Mouse (Mus musculus) erythroblast, adult 5-6 weeks (primary cell): ENCODE measurements around the gene Apbb2. TPM values are rescaled to one million over a fixed set of nuclear protein-coding genes. Genes with fewer than 3 reads are reported as not detected.

Experiments used
- ATAC-seq: replicated peaks from 2 replicates; pipeline ENCODE4 v1.8.0; 2016; ENCODE audit warnings: moderate number of reproducible peaks, mild to moderate bottlenecking, moderate TSS enrichment, inconsistent platforms; ENCODE audit not compliant: poor library complexity, low FRiP score, severe bottlenecking
- total RNA-seq, 2 experiments: library from RNA; stranded (forward) in 1 of 2; stranded (reverse) in 1 of 2; fragments of 150-400 nt in 1 of 2; fragments of 200-764, 138-1000 nt in 1 of 2; gene quantifications; 2 replicates each; pipeline versions ENCODE4 v1.2.3 to v1.2.4; 2015 to 2017; ENCODE audit warnings: low replicate concordance in 2 of 2

The Apbb2 gene
- total RNA-seq, 2 experiments from 2014 or later: 0.34 TPM; not detected in 1

GRCm38 (mm10) chr5:66398530-66399263 is 219.9 kb downstream of the Apbb2 start:
- ATAC-seq: no peak

DNA sequence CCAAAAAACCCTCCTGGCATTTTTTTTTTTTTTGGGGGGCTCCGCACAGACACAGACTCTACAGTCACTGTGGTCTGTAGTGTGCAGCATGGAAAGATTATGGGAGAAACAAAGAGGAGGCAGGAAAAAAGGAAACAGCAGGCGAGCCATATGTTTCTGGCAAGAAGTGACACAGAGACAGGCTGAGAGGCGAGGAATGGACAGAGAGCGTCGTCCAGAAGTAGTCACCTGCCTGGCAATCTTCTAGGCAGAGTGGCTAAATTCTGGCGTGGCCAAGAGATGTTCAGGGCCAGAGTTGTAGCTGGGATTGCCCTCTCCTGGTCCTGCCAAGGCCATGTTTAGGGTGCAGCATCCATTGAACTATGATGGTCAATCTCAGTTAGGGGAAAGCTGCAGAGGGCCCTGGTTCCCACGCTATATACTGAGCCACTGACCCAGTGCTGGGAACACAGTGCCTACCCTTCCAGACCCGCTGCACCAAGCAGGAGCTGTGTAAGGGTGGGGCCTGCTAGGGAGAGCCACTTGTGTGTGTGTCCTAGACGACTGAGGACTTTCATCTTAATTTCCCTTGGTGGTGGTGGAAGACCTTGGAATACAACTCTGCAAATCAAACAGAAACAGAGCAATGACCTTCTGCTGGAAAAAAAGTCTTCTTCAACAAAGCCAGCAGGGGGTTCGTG is 224.7 kb downstream of the Apbb2 start:
- no peak for ATAC-seq

- ATAC-seq: no peak
These were observed 225.6 kb downstream of the Apbb2 start for GRCm38 (mm10) chr5:66392861-66393529.

- ATAC-seq: no peak
These were observed 226.8 kb downstream of the Apbb2 start for GRCm38 (mm10) chr5:66391771-66392170.

GRCm38 (mm10) chr5:66391299-66391698 is 227.3 kb downstream of the Apbb2 start:
- ATAC-seq: no peak

DNA sequence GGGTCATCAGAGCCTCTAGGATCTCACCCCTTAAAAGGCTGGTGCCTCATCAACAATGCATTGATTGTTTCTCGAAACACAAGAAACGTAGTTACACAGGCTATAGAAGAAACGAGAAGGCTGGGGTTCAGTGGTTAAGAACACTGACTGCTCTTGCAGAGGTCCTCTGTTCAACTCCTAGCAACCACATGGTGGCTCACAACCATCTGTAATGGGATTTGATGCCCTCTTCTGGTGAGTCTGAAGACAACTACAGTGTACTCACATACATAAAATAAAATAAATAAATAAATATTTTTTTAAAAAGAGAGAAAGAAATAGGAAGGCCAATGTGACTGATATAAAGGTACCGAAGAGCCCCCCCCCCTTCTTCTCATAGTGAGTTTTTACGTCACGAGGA is 228.0 kb downstream of the Apbb2 start:
- no peak for ATAC-seq

DNA sequence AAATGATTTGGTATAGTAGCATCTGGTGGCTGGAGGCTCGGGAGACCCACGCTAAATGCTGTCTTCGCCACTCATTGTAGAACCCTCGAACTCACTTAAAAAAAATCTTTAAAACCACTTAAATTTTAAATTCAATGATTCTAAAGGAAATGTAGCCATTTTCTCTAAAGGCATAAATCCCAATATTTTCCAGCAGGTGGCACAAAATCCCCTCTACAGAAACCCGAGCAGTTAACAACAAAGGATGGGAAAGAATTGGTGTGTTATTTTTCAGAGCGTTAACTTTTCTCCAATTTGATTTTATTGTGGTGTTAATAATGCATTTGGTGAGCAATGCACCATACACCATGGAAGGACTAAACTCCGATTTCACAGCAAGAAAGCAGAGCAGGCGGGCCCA is 231.1 kb downstream of the Apbb2 start:
- no peak for ATAC-seq

- no peak for ATAC-seq
These were observed 232.9 kb downstream of the Apbb2 start for GRCm38 (mm10) chr5:66385636-66386035.

- no peak for ATAC-seq
These were observed 233.7 kb downstream of the Apbb2 start for GRCm38 (mm10) chr5:66384806-66385446.

GRCm38 (mm10) chr5:66384114-66384513 is 234.5 kb downstream of the Apbb2 start:
- ATAC-seq: no peak

- no peak for ATAC-seq
These were observed 236.5 kb downstream of the Apbb2 start for GRCm38 (mm10) chr5:66382111-66382510.

DNA sequence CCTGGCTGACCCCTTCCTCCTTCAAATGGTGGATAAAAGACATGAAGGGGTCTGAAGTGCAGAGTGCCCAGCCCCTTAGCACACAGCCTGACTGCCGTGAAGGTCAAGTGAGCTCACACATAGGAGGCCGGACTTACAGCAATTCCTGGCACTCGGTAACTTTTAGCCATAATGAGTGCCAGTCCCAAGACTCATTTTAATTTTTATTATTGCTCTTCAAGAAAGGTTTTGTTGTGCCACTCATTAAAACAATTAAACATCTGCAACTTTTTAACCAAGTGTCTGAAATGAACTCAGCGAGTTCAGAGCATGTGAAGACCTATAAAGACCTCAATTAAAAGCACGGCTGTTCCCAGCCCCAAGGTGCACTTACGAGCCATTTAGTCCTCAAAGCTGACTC is 239.6 kb downstream of the Apbb2 start:
- ATAC-seq: no peak

DNA sequence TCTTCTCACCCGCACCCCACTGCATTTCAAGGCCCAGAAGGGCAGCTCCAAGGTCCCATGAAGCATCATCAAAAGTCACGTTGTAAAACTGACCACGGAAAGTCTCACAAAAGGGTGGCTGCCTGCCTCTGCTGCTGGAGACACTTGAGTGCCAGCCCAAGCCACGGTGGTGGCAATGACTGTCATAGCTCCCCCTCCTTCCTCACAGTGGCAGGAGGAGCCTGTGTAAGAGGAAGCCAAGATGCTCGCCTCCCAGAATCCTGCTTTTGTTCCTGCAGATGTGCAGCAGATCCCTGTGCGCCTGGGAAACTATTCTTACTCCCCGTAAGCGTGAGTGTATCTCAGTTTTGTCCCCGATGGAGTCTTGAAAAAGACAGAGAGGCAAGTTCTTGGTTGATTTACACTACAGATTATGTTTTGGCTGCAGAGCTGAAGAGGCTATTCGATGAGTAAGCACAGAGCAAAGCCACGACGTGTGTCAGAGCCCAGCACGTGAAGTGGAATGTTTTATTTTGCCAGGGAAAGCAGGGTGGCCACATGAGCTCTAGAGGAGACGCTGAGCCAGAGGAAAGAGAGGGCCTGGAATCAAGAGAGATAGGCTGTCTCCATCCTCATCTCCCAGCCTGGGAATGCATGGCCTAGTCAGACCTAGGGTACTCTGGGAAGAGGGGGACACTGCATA is 241.9 kb downstream of the Apbb2 start:
- no peak for ATAC-seq

DNA sequence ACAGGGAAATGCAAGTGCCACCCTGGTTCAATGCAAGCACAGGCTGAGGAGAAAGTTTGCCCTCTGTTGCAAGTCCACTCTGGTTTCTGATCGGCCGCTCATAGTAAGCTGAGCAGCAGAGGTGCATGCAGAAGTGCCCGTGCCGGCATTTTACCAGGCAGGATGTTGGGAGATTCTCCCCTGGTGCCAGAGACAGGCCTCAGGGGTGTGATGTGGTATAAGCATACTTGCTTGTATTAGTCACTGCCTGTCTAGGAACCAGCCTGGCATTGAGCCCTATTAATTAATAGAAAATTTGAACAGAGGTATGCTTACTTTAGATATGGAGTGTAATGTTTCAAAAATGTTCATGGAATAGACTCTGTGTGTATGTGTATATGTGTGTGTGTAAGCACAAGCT is 244.2 kb downstream of the Apbb2 start:
- no peak for ATAC-seq

GRCm38 (mm10) chr5:66373515-66374164 is 244.9 kb downstream of the Apbb2 start:
- no peak for ATAC-seq

GRCm38 (mm10) chr5:66371131-66371530 is 247.5 kb downstream of the Apbb2 start:
- no peak for ATAC-seq

DNA sequence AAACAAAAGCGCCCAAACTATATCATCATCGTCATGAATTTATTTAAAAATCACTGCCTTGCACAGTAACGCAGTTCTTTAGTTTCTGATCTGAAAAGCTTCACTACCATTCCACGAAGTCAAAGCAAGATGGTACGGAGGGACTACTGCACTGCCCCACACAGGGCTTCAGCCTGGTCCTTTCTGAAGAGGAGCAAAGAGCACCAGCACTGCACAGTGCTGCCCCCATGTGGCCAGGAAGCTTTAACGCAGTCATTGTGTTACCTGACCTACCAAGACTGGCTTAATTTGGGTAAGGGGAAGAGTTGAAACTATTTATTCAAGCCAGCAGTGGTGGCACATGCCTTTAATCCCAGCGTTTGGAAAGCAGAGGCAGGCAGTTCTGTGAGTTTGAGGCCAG is 249.6 kb downstream of the Apbb2 start:
- ATAC-seq: no peak

DNA sequence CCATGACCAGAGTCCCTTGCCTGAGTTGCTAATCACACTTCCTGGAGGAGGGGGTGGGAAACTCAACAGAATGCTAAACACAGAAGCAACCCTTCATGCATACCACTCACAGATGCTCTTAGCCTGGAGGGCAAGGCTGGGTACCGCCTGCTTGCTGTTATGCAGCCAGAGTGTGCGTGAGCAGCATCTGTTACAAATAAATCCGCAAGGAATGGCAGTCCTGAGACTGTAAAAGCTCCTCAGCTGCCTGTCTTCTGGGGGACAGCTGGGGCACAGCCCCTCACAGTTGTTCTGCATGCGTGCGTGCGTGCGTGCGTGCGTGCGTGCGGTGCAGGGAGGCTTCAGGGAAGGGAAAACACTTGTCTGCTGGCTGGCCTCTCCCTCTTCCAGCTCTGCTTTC is 250.9 kb downstream of the Apbb2 start:
- no peak for ATAC-seq
